Mouse (Mus musculus) heart, adult 2 months (tissue): ENCODE data around the gene Gm4884. TPM values are rescaled to one million over a fixed set of nuclear protein-coding genes. Genes with fewer than 3 reads are reported as not detected.
"Not testable (repeated sequence)": the region's sequence is repeated elsewhere in the genome, so short reads cannot be mapped to it uniquely, and the experiment has no call there.

Experiments
- DNase-seq, 2 experiments: peaks; one replicate each; pipeline ENCODE4 v3.0.0; 2021
- H3K27ac ChIP-seq: fragments of 200-600 bp; 2 replicates; pipeline ENCODE4 v1.8.1; 2022
- H3K27me3 ChIP-seq: fragments of 200-500 bp; 2 replicates; pipeline ENCODE4 v1.6.1; 2012; ENCODE audit warnings: mild to moderate bottlenecking, low read length, inconsistent platforms, mixed read lengths; ENCODE audit not compliant: control insufficient read depth, insufficient read depth
- H3K36me3 ChIP-seq: fragments of 200-500 bp; 2 replicates; pipeline ENCODE4 v1.6.1; 2012; ENCODE audit warnings: low read length, inconsistent platforms; ENCODE audit not compliant: control insufficient read depth, insufficient read depth
- H3K4me1 ChIP-seq: fragments of 200-500 bp; 2 replicates; pipeline ENCODE4 v1.6.1; 2011; ENCODE audit warnings: low read length; ENCODE audit not compliant: control insufficient read depth, insufficient read depth
- H3K4me3 ChIP-seq: fragments of 200-600 bp; 2 replicates; pipeline ENCODE4 v1.8.1; 2022
- H3K79me2 ChIP-seq: fragments of 200-500 bp; replicated peaks from 2 replicates; pipeline ENCODE4 v1.6.1; 2012; ENCODE audit warnings: mild to moderate bottlenecking, inconsistent platforms, low read length, moderate library complexity, mixed read lengths; ENCODE audit not compliant: control insufficient read depth, insufficient read depth
- H3K9ac ChIP-seq: fragments of 200-500 bp; 2 replicates; pipeline ENCODE4 v1.6.1; 2012; ENCODE audit warnings: low read depth, mild to moderate bottlenecking, control low read depth, inconsistent platforms, low read length, mixed read lengths
- CTCF ChIP-seq: fragments of 200-600 bp; IDR thresholded peaks from 2 replicates; pipeline ENCODE4 v1.8.1; 2022; ENCODE audit warnings: antibody characterized with exemption, mild to moderate bottlenecking, moderate library complexity
- EP300 ChIP-seq: fragments of 200-500 bp; IDR thresholded peaks from 2 replicates; pipeline ENCODE4 v1.6.1; 2011; ENCODE audit warnings: low read depth, low read length, control low read depth; ENCODE audit not compliant: insufficient read depth
- POLR2A ChIP-seq: fragments of 200-500 bp; IDR thresholded peaks from 2 replicates; pipeline ENCODE4 v1.6.1; 2011; ENCODE audit warnings: mild to moderate bottlenecking, low read depth, low read length, control low read depth; ENCODE audit not compliant: insufficient read depth
- WGBS: fragments of 180-500 bp; shearing (Covaris S2); methylation state at CpG from one replicate; pipeline ENCODE4 v1.1.7; 2018; 5-methylcytosine and 5-hydroxymethylcytosine counted together
- intact Hi-C: fragments of 180-260 bp; cut with DNase I; formaldehyde crosslinking; loops from one replicate; pipeline ENCODE4 v1.15.1; 2025
- long read RNA-seq: library from polyadenylated mRNA; stranded (forward); transcript quantifications from one replicate; pipeline ENCODE4 v2.0.0, GENCODE M21; 2021
- polyA plus RNA-seq: library from polyadenylated mRNA; depleted of rRNA; stranded (reverse); fragments of >200 nt; gene quantifications from 2 replicates; pipeline ENCODE4 v1.2.3, GENCODE M21; 2012; rRNA removed
- total RNA-seq, 2 experiments: library from RNA; stranded (reverse); gene quantifications; 2 replicates each; pipeline ENCODE4 v1.2.3; 2021

Gm4884 gene
- not detected for total RNA-seq
- not detected in 2 replicates for polyA plus RNA-seq
- long read RNA-seq = 0 reads

- H3K79me2 ChIP-seq, H3K36me3 ChIP-seq, H3K27ac ChIP-seq, H3K4me3 ChIP-seq, H3K27me3 ChIP-seq, DNase-seq, H3K4me1 ChIP-seq, H3K9ac ChIP-seq, intact Hi-C loops: not testable (repeated sequence)
- 78% methylated on average over 1 of the region's 1 CpGs for WGBS
Observed at GRCm38 (mm10) chr7:41032419-41032818, at the start of gene Gm4884. Gene Gm4884, plus strand, starts transcription at chr7:41032719.

- 61% methylated on average over 1 of the region's 1 CpGs for WGBS
- DNase-seq = no peak
Observed at GRCm38 (mm10) chr7:40987243-40987642, 45.3 kb upstream of the Gm4884 start, which contains the start of gene 4930433I11Rik. Gene 4930433I11Rik, plus strand, starts transcription at chr7:40987543.

GRCm38 (mm10) chr7:41044058-41044457 lies 11.5 kb downstream of the Gm4884 start:
- H3K4me1 ChIP-seq, H3K27me3 ChIP-seq, H3K27ac ChIP-seq, H3K79me2 ChIP-seq, H3K36me3 ChIP-seq, DNase-seq, H3K9ac ChIP-seq, intact Hi-C loops, H3K4me3 ChIP-seq: not testable (repeated sequence)
- 49% methylated on average over 3 of the region's 3 CpGs for WGBS

More at GRCm38 (mm10) chr7:40987243-40987642, 45.3 kb upstream of the Gm4884 start, which contains the start of gene 4930433I11Rik:
- TF ChIP-seq POLR2A (no peak), CTCF (no peak), EP300 (no peak)
- no peak within 1 kb of the TSS for H3K9ac ChIP-seq
- H3K36me3 ChIP-seq = no peaks in the 10 kb centered on the region
- H3K4me3 ChIP-seq = no peak within 1 kb of the TSS
- no peaks in the 10 kb centered on the region for H3K4me1 ChIP-seq
- H3K27ac ChIP-seq = no peak within 1 kb of the TSS
- intact Hi-C loops = no loop called here
- no peaks in the 10 kb centered on the region for H3K27me3 ChIP-seq
- H3K79me2 ChIP-seq = no peaks in the 10 kb centered on the region

Other genes with a start within 250 kb of the Gm4884 start
- gene Vstm2b, start 134.4 kb upstream of the Gm4884 start, total RNA-seq = under 1 TPM in 1 of 2 experiments, not detected in 1; 0.11 TPM
- 0.18 and 0.25 TPM in 2 replicates for gene Vstm2b, start 134.4 kb upstream of the Gm4884 start, polyA plus RNA-seq
- not detected for gene 4930433I11Rik, start 45.2 kb upstream of the Gm4884 start, total RNA-seq
- gene 4930433I11Rik, start 45.2 kb upstream of the Gm4884 start, polyA plus RNA-seq = not detected in 2 replicates
- not detected for gene Gm5592, start 121.1 kb downstream of the Gm4884 start, total RNA-seq
- gene Gm5592, start 121.1 kb downstream of the Gm4884 start, polyA plus RNA-seq = not detected in 2 replicates